Mouse (Mus musculus) adrenal gland, adult (tissue): ENCODE measurements around the gene Tbc1d22b.
A peak's percentile ranks its signal among the peaks of the same experiment; 100 is the strongest.

ENCODE experiments used
- DNase-seq, 2 experiments: peaks; one replicate each; pipeline ENCODE4 v3.0.0; 2022 to 2023; ENCODE audit warnings: low spot score in 1 of 2; ENCODE audit not compliant: inconsistent age in 2 of 2

The Tbc1d22b gene

DNA sequence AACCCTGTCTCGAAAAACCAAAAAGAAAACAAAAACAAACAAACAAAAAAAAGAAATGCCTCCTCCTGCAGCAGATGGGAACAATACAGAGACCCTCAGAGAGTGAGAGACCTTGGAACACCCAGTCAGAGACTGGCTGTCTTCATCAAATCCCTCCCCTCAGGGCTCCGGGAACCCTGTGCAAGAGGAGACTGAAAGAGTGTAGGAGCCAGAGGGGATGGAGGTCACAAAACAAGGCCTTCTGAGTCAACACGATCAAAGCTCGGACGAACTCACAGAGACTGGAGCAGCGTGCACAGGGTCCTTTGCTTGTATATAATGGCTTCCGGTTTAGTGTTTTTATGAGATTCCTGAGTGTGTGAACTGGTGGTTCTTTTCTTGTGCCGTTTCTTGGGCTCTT, 9.2 kb upstream of the Tbc1d22b start:
- peak; percentile 42 to 76 for DNase-seq

DNA sequence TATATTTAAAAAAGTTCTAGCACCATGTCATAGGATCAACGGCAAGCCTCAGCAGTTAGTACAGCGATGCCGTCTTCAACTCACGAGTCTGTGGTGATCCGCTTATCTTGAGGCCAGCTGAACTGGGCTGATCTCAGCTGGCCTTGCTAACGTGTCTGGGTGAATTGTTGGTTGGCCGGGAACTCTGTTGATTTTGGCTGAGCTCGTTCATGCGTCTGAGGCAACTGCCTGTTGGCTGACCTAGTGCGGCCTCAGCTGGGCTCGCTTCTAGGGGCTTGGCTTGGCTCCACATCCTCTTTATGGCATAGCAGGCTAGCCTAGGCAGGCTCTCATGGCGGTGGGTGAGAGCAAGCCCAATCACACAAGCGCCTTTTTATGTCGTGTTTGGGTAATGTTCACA, 8.2 kb upstream of the Tbc1d22b start:
- peak; percentile 89 to 95 for DNase-seq

DNA sequence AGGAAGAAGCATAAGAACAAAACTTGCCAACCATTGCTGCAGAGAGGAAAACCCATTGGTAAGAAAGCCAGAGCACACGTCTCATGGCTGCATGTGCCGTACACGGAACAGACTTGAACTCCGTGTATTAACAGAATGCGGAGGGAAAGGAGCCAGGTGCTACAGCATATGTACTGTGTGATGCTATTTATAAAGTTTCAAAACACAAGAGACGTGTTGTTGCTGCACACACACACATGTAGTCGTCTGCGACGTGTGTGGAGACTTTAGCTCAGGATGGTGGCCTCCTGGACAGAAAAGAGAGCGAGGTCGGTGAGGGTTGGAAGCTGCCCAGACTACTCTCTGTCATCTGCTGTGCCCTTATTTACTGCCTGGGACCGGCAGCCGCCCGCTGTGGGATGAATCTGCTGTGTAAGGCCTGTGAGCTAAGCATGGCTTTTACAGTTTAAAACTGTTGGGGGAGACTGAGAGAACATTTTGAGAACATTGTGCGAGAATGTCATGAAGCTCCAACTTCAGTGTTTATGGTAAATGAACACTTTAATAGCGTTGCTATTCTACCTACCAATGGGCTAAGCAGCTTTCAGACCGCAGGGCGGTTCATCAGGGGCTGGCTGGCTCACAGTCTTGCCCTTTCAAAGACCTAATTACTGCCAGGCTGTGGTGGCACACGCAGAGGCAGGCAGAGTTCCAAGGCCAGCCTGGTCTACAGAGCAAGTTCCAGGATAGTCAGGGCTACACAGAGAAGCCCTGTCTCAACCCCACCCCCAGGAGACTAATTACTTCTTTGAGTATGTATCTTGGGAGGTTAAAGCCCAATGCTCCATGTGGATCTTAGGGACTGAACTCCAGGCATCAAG, 6.5 kb upstream of the Tbc1d22b start:
- peak in 1 of 2 experiments; percentile 39 for DNase-seq

DNA sequence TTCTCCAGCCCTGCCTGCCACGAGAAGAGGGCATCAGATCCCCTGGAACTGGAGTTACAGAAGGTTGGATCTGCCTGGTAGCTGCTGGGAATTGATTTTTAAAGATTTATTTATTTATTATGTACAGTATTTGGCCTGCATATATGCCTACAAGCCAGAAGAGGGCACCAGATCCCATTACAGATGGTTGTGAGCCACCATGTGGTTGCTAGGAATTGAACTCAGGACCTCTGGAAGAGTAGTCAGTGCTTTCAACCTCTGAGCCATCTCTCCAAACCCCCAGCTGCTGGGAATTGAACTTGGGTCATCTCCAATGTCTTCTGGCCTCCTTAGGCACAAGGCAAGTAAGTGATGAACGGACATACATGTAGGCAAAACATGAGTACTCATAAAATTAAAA, 5.5 kb upstream of the Tbc1d22b start:
- no peak for DNase-seq

DNA sequence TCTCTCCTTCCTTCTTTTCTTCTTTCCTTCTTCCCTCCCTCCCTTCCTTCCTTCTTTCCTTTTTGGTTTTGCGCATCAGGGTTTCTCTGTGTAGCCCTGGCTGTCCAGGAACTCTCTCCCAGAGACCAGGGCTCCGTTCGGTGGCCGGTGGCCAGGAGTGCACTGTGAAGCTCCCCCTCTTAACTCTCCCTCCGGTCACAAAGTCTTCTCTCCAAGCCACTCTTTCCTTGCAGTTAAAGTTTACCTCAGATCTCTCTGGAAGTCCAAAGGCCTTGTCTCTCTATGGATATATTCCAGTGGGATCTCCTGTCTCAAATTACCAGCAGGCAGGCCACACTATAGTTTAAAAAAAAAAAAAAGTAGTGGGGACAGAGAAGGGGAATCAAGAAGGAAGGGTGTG, 4.3 kb upstream of the Tbc1d22b start:
- no peak for DNase-seq

DNA sequence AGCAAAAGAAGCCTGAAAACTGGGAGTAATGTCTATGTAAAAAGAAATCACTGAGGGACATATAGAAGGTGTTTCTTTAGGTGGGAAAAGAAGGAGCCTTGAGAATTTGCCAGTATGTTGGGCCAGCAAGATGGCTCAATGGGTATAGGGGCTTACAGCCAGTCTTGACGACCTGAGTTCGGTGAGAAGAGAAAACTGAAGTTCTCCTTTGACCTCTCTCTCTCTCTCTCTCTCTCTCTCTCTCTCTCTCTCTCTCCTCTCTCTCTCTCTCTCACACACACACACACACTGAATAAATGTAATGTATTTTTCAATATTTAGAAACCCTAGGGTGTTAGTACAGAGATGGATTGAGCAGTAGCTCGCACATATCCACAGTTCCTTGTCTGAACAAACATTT, 1.1 kb upstream of the Tbc1d22b start:
- no peak for DNase-seq

DNA sequence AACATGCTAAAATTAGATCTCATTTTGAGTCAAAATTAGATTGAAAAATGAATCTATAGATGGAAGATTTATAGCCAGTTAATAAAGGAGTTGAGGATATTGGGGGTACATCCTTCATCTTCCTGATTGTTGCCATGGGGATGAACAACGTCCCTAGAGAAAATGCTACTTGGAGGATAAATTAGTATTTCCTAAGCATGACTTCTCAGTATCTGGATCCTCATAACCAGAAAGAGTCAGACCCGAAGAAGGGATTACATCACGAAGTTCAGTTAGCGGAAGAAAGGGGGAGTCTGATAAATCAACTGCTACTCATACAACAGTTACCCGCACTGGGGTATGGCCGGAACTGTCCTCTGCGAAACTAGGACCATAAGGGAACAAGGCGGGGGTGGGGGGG, 591 bp upstream of the Tbc1d22b start:
- no peak for DNase-seq

DNA sequence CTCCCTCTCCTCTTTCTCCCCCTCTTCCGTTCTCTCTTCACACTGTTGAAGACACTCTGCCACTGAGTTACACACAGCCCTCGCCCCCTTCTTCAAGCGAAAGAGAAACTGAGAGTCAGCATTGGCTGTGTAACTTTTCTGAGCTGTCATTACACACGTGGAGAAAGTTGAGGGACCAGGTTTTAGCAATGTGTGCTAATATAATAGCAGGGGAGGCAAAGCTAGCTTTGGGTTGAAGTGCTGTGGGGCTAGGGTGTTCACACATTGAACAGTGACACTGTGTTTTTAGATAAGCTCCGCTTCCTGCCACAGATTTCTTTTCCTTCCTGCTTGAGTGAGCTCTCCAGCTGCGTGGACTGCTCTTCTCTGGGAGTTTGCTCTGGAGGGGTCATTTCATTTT, 1.4 kb downstream of the Tbc1d22b start:
- DNase-seq, result peak in 1 of 2 experiments; percentile 38

DNA sequence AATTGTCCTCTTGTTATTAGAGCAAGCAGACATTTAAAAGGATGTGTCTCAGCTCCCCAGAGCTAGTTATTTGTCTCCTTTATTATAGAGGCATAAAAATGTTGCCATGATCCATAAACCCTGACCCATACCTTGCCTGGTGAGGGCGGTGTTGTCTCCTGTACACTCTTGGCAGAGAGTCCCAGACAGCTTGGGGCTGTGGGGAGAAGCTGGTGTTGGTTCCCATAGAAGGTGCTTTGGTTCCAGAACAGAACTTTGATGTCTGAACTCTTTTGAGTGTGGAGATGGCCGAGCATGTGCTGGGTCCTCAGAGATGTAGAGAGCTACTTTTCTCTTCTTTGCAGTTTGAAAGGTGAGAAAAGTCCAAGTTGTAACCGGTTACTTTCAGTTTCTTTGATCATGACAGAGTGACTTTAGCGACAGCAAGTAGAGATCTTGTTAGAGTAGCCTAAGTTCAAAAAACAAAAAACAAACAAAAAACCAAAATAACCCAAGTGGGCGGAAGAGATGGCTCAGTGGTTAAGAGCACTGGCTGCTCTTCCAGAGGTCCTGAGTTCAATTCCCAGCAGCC, 2.7 kb downstream of the Tbc1d22b start, which contains the start of gene Tmem217:
Gene Tmem217 (minus strand): TSS at position 224 of the 571 bp plus-strand sequence.
- peak in 1 of 2 experiments; percentile 44 for DNase-seq

DNA sequence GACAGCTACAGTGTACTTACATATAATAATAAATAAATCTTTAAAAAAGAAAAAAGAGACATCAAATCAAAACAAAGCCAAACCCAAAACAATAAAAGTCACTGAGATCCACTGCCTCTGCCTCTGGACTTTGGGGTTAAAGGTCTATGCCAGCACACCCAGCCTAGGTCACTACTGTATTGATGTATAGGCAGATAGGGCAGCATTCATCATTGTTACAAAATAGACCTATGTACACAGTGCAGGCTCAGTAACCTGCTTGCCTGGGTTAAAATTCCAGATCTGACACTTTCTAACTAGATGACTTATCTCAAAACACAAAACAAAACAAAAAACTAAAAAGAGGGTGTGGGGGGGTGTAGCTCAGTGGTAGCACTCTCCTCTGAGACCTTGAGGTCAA, 4.6 kb downstream of the Tbc1d22b start:
- no peak for DNase-seq

DNA sequence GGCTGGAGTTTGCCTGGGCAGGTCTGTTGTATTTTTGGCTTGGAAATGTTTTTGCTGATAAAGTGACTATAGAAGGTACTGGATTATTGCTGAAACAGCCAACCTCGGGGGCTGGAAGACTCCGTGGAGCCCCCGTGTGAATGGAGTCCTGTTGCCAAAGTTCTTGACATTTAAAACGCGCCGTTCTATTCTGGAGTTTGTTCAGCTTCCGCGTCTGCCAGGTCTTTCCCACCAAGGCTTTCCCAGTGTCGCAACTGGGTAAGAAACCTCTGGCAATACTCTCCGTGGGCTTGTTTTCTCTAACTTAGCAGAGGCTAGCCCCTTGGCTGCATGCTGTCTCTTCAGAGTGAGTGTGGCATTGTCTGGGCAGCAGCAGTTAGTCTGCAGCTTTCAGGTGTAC, 6.9 kb downstream of the Tbc1d22b start:
- DNase-seq, result peak; percentile 38 to 79

DNA sequence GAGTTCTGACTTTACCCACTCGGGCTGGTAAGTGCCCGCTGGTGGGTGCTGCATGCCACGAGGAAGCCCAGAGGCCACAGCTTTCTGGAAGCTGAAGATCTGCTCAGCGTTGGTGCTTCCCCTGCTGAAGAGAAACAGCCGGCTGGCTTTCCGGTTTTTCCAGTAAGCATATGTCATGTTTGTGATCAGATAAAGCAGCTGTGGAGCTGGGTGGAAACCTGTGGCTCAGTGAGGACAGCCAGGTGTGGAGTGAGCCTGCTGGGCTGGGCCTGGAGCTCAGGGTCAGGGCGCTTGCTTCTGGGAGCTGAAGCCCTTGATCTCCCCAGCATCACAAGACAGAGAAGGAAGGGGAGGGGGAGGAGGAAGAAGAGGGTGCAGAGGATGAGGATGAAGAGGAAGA, 7.3 kb downstream of the Tbc1d22b start:
- no peak for DNase-seq

DNA sequence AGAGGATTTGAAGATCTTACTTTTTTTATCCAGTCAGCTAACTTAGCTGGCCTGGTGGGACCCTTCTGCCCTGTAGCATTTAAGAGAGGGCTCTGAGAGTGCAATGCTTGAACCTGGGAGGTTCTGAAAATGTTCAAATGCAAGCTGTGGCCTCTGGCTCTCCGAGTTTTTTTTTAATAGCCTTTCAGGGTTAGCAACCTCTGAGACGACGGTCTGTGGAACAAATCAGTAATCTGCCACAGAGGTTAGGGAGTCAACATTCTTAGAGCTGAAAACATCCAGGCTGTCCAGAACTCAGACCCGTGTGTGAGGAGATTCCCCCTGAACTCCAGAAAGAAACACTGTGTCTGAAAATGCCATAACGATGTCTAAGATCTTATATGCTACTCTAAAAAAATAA, 8.9 kb downstream of the Tbc1d22b start:
- DNase-seq, result no peak

DNA sequence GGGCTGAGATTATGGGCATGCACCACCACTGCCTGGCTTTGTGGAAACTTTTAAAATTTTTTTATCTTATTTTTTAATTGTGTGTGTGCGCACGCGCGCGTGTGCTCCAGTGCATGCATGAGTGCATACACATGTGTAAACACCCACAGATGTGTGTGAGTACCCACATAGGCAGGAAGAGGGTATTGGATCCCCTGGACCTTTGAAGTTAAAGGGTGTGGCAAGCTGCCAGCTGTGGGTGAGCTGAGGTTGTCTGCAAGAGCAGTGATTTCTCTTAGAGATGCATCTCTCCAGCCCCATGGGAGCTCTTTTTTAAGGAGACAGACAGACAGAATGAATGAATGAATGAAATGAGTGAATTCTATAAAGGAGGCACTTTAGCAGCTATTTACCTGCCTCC, 15.9 kb downstream of the Tbc1d22b start:
- DNase-seq, result no peak

DNA sequence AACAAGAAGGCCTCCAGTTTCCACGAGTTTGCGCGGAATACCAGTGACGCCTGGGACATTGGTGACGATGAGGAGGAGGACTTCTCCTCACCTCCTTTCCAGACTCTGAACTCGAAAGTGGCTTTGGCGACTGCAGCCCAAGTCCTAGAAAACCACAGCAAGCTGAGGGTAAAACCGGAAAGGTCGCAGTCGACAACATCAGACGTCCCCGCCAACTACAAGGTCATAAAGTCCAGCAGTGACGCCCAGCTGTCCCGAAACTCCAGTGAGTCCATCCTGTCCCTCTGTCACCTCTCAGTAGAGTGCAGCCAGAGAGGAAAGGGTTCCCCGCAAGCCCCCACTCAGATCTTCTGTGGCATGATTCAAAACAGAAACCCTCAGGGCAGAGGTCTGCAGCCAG, 18.9 kb downstream of the Tbc1d22b start:
- peak; percentile 63 to 73 for DNase-seq

DNA sequence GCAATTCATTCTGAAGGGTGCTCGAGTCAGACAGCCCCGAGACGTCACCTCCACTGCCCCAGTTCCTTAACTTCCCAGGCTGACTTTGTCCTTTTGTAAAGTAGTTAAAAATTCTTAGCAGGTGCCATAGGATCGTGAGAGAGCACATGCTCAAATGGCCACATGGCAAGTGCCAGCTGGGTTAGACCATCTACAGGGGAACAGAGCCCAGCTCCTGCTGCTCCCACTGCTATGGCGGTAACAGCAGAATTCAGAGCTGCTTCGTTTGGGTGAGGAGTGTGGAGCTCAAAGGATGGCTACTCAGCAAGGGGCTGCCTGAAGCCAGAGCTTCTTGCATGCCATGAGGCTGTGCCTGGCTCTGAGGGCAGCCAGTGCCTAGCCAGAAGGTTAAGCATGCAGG, 20.2 kb downstream of the Tbc1d22b start:
- no peak for DNase-seq

DNA sequence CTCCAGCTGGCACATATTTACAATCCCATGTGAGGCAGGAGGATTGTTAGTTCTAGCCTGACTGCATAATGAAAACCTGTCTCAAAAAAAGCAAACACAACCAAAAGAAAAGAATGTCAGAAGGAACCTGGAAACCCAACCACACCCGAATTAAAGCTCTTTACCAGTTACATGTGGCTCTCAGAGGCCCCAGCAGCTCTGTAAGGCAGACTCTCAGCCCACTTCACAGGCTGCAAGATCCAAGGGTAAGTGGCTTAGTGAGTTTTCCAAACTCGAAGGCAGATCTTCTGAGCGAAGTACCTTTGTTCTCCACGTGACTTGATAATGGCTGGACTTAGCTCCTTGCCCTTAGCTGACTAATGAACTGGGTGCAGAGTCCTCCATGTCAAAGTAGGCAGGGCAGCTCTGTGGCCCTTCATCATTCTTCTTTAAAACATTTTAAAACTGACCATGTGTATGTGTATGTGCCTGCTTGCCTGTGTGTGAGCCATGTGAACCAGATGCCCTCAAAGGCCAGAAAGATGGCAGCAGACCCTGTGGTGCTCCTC, 30.1 kb downstream of the Tbc1d22b start:
- no peak for DNase-seq

DNA sequence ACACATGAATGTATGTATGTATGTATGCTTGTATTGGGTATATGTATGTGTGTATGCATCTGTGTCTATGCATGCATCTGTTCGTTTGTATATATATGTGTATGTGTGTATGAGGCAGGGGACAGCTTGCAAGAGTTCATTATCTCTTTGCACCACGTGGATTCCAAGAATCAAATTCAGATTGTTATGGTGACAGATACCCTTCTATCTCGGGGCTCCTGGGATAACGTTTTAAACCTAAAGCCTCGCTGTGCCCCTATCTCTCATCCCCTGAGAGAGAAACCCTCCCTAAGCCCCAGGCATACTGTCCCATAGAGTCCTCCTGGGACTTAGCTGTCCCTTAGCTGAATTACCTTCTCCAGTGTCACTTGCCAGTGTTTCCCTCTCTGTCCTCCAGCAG, 34.0 kb downstream of the Tbc1d22b start:
- DNase-seq, result no peak

DNA sequence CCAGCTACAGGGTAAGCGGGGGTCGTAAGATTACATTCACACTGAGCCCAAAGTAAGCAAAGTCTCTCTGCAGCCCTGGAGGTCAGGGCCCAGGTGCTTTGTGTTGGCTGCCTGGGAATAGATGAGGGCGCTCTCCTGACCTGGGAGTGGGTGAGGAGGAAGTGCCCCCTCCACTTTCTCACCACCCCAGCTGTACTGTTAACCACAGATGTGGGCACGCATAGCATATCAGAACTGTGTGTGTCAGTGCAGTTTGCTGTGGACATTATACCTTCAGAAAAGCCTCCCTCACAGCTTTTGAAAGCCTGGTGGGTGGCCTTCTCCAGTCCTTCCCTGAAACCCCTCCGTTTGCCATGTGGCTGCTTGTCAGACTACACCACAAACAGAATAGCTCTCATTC, 34.7 kb downstream of the Tbc1d22b start:
- no peak for DNase-seq

DNA sequence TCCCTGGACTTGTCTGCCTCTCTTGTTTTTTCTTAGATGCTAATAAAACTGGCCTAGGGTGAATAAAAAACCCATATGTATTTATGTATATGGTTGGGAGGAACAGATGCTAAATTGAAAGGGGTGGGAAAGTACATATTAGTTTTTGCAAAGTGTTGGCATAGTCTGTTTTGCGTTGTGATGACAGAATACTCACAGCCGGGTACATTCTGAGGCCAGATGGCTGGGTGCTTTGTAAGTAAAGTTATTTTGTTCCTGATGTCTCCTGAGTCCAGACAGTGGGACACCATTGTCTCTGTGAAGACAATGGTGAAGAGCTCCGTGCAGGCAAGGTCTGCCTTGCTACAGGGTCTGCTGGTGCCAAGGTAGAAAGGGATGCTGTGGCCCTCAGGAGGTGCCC, 35.2 kb downstream of the Tbc1d22b start:
- DNase-seq, result no peak

DNA sequence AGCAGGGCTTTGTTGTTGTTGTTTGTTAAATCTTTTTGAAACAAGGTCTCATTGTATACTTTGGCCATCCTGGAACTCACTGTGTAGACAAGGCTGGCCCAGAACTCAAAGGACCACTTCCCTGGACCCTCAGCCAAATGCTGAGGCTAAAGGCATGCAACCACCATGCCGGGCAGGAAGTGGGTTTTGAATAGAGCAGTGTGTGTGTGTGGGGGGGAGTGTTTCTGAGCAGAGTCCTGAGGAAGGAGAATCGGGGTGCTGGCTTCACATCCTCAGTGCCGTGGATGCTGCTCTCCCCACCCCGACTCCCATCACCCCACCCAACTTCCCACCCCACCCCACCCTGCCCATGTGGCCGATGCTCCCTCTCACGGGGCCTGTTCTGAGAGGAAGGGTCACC, 35.9 kb downstream of the Tbc1d22b start:
- DNase-seq, result no peak

DNA sequence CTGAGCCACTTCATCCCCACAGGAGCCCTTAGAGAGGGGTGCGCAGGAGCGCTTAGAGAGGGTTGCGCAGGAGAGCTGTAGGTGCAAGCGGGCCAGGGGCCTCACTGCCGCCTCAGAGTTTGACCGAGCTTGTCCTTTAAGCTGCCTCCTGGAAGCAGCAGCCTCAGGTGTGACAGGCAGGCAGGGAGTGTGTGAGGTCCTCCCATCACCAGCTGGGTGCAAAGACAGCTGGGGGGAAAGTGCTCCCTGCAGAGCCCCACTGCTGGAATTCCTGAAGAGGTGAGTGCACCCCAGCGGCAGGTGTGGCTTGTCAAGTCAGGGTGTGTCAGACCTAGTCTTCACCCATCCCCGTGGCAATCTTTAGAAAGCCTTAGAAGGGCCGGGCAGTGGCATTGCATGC, 37.3 kb downstream of the Tbc1d22b start:
- DNase-seq, result no peak
